Mouse (Mus musculus) forebrain, embryonic 14.5 days (tissue): ENCODE measurements around the gene Casd1. TPM values are rescaled to one million over a fixed set of nuclear protein-coding genes. Genes with fewer than 3 reads are reported as not detected.
"Not testable (repeated sequence)": the region's sequence is repeated elsewhere in the genome, so short reads cannot be mapped to it uniquely, and the experiment has no call there.

ENCODE experiments used
- ATAC-seq: fragments of 200-750 bp; cut with Nextera tagmentation; 2 replicates; pipeline ENCODE4 v1.8.0; 2017; ENCODE audit warnings: mild to moderate bottlenecking, moderate library complexity
- DNase-seq: peaks from one replicate; pipeline ENCODE4 v3.0.0-alpha.2; 2015; ENCODE audit warnings: low spot score
- H3K27ac ChIP-seq: fragments of 300-500 bp; sonication (generic); 2 replicates; pipeline ENCODE4 v1.5.1; 2014; ENCODE audit warnings: low read depth, mild to moderate bottlenecking, control low read depth, low read length, moderate library complexity
- H3K27me3 ChIP-seq: fragments of 300-500 bp; sonication (generic); replicated peaks from 2 replicates; pipeline ENCODE4 v1.6.1; 2014; ENCODE audit warnings: low read length, control low read depth, mixed read lengths; ENCODE audit not compliant: control insufficient read depth, insufficient read depth
- H3K36me3 ChIP-seq: fragments of 300-500 bp; sonication (generic); 2 replicates; pipeline ENCODE4 v1.6.1; 2014; ENCODE audit warnings: low read length, control low read depth; ENCODE audit not compliant: control insufficient read depth, insufficient read depth
- H3K4me1 ChIP-seq: fragments of 300-500 bp; sonication (generic); 2 replicates; pipeline ENCODE4 v1.6.1; 2014; ENCODE audit warnings: antibody characterized with exemption, low read length, control low read depth; ENCODE audit not compliant: control insufficient read depth, insufficient read depth
- H3K4me2 ChIP-seq: fragments of 300-500 bp; sonication (generic); 2 replicates; pipeline ENCODE4 v1.6.1; 2014; ENCODE audit warnings: mild to moderate bottlenecking, control low read depth, low read length
- H3K4me3 ChIP-seq: fragments of 300-500 bp; sonication (generic); 2 replicates; pipeline ENCODE4 v1.5.1; 2014; ENCODE audit warnings: low read depth, low read length, control low read depth
- H3K9ac ChIP-seq: fragments of 300-500 bp; sonication (generic); 2 replicates; pipeline ENCODE4 v1.6.1; 2014; ENCODE audit warnings: mild to moderate bottlenecking, low read length, control low read depth, moderate library complexity
- H3K9me3 ChIP-seq: fragments of 300-500 bp; sonication (generic); replicated peaks from 2 replicates; pipeline ENCODE4 v1.6.1; 2016; ENCODE audit warnings: low read length, control low read depth, mixed read lengths; ENCODE audit not compliant: control insufficient read depth
- WGBS: fragments of 180-500 bp; shearing (Covaris S2); extraction: QIAGEN DNeasy Blood & Tissue Kit; methylation state at CpG from one replicate; pipeline ENCODE4 v1.1.7; 2014; 5-methylcytosine and 5-hydroxymethylcytosine counted together
- polyA plus RNA-seq: library from polyadenylated mRNA; unstranded; fragments of >200 nt; fragmentation: Nextera tagmentation; extraction: Ambion mirVana; gene quantifications from 2 replicates; pipeline ENCODE4 v1.2.1, GENCODE M21; 2014

Gene Casd1
- polyA plus RNA-seq, 1 experiment from 2014 or later, result 41.8 TPM

GRCm38 (mm10) chr6:4634804-4635203 lies 34.2 kb downstream of the Casd1 start:
- Histone ChIP-seq H3K36me3 (0 out of 2 replicates have a peak, but pooled peaks cover 7% of the 10 kb centered on the region), H3K4me1 (no peaks in the 10 kb centered on the region; the same call in 1 of the 2 replicates), H3K27me3 (no peaks in the 10 kb centered on the region), H3K27ac (no peak overlapping the region), H3K9ac (no peak overlapping the region), H3K4me3 (no peak overlapping the region), H3K9me3 (no peaks in the 10 kb centered on the region), H3K4me2 (no peak overlapping the region)
- no peak for ATAC-seq
- 68% methylated on average over 1 of the region's 1 CpGs for WGBS
- no peak for DNase-seq

DNA sequence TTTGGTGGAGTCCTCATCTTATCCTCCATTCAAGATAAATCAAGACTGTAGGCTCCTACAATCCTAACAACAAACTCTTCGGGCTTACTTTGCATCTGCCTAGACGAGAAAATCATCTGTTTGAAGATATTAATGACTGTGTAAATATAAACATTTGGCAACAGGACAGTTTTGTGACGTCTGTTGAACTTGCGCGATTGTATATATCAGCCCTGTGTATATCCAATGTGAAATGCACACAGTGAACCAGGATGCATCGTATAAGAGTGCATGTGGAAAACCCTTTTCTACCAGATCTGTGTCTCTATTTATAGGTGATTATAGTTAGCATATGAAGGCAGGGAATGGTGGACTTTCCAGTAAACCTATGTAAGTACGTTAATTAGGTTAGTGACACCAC lies 41.4 kb downstream of the Casd1 start:
- no peak overlapping the region for H3K4me2 ChIP-seq
- H3K36me3 ChIP-seq, result peaks cover 13% of the 10 kb centered on the region; the same call in 1 of the 2 replicates
- H3K27ac ChIP-seq, result no peak overlapping the region
- H3K9ac ChIP-seq, result no peak overlapping the region
- DNase-seq (no peak), ATAC-seq (no peak)
- H3K4me3 ChIP-seq, result no peak overlapping the region
- no peaks in the 10 kb centered on the region for H3K27me3 ChIP-seq
- H3K4me1 ChIP-seq, result no peaks in the 10 kb centered on the region
- no peaks in the 10 kb centered on the region for H3K9me3 ChIP-seq
- 90% methylated on average over 7 of the region's 7 CpGs for WGBS

DNA sequence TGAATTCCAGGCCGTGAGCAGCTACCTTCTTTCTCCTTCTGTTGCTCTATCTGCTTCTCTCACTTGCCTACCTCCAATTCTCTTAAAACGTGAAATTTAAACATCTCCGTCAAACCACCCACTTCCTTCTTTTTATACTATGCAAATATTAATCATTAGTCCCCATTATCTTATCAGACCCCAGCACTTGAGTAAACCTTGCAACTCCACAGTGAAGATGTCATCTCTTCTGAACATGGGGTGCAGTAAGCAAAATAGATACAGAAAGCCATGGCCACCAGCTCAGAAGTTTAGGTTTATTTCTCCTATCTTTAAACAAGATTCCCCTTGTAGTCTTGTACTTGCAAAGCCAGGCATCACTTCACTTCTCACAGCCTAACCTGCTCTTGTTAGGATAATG lies 46.7 kb downstream of the Casd1 start:
- ATAC-seq, result no peak
- DNase-seq, result no peak
- WGBS, result 93% methylated on average over 3 of the region's 3 CpGs
- no peak overlapping the region for H3K4me3 ChIP-seq
- peaks cover under 1% of the 10 kb centered on the region; the same call in 1 of the 2 replicates for H3K36me3 ChIP-seq
- no peak overlapping the region for H3K27ac ChIP-seq
- H3K27me3 ChIP-seq, result no peaks in the 10 kb centered on the region
- no peak overlapping the region for H3K9ac ChIP-seq
- H3K4me2 ChIP-seq, result no peak overlapping the region
- H3K9me3 ChIP-seq, result no peaks in the 10 kb centered on the region
- no peaks in the 10 kb centered on the region for H3K4me1 ChIP-seq

- DNase-seq (peak; percentile 58), ATAC-seq (peak; percentile 32; the same call in 1 of the 2 replicates)
- no peaks in the 10 kb centered on the region for H3K27me3 ChIP-seq
- 79% methylated on average over 8 of the region's 8 CpGs for WGBS
- no peak overlapping the region for H3K4me2 ChIP-seq
- no peaks in the 10 kb centered on the region for H3K4me1 ChIP-seq
- no peak overlapping the region for H3K27ac ChIP-seq
- H3K4me3 ChIP-seq, result no peak overlapping the region
- no peak overlapping the region for H3K9ac ChIP-seq
- no peaks in the 10 kb centered on the region for H3K9me3 ChIP-seq
- no peaks in the 10 kb centered on the region for H3K36me3 ChIP-seq
These were observed 52.0 kb downstream of the Casd1 start for GRCm38 (mm10) chr6:4652596-4653134.

- H3K27me3 ChIP-seq, H3K4me3 ChIP-seq, H3K9ac ChIP-seq, H3K36me3 ChIP-seq, H3K4me2 ChIP-seq, DNase-seq, H3K27ac ChIP-seq, H3K9me3 ChIP-seq, ATAC-seq, H3K4me1 ChIP-seq: not testable (repeated sequence)
- WGBS, result 96% methylated on average over 12 of the region's 12 CpGs
These were observed 53.1 kb downstream of the Casd1 start for GRCm38 (mm10) chr6:4653741-4654140.

- WGBS, result 79% methylated on average over 5 of the region's 5 CpGs
- no peaks in the 10 kb centered on the region for H3K4me1 ChIP-seq
- no peaks in the 10 kb centered on the region for H3K9me3 ChIP-seq
- ATAC-seq (no peak), DNase-seq (no peak)
- no peaks in the 10 kb centered on the region for H3K27me3 ChIP-seq
- H3K4me3 ChIP-seq, result no peak overlapping the region
- no peaks in the 10 kb centered on the region for H3K36me3 ChIP-seq
- H3K9ac ChIP-seq, result no peak overlapping the region
- H3K4me2 ChIP-seq, result no peak overlapping the region
- no peak overlapping the region for H3K27ac ChIP-seq
These were observed 54.8 kb downstream of the Casd1 start for GRCm38 (mm10) chr6:4655466-4655865.

DNA sequence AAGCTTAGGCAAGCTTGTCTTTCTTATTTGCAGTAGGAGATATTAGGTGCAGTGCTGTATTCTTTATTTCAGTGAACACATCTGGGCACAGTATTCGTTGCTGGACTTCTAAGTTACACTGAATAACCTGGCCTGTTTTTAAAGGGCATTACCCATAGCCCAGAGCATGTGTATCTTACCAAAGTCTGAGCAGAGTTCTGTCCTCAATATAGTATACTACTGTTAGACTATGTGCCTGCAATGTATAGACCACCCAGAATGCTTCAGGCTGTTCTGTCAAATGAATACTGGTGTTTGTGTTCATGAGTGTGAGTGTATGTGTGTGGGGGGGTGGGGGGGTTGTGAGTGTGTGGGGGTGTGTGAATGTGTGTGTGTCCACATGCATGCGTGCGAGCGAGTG lies 55.3 kb downstream of the Casd1 start:
- DNase-seq (no peak), ATAC-seq (no peak)
- Histone ChIP-seq H3K4me2 (no peak overlapping the region), H3K9me3 (no peaks in the 10 kb centered on the region), H3K4me1 (no peaks in the 10 kb centered on the region), H3K9ac (no peak overlapping the region), H3K27ac (no peak overlapping the region), H3K36me3 (no peaks in the 10 kb centered on the region), H3K27me3 (no peaks in the 10 kb centered on the region), H3K4me3 (no peak overlapping the region)
- WGBS, result 92% methylated on average over 4 of the region's 4 CpGs

- whole genome bisulfite sequencing, result 89% methylated on average over 13 of the region's 13 CpGs
- ATAC-seq (no peak), DNase-seq (no peak)
These were observed 58.2 kb downstream of the Casd1 start for GRCm38 (mm10) chr6:4658861-4659260.

GRCm38 (mm10) chr6:4663516-4663915 lies 62.9 kb downstream of the Casd1 start:
- Histone ChIP-seq H3K9ac (no peak overlapping the region), H3K27me3 (no peaks in the 10 kb centered on the region), H3K36me3 (no peaks in the 10 kb centered on the region), H3K9me3 (no peaks in the 10 kb centered on the region), H3K4me1 (no peaks in the 10 kb centered on the region), H3K27ac (no peak overlapping the region), H3K4me3 (no peak overlapping the region), H3K4me2 (no peak overlapping the region)
- ATAC-seq (no peak), DNase-seq (no peak)
- 73% methylated on average over 2 of the region's 2 CpGs for WGBS

More at GRCm38 (mm10) chr6:4658861-4659260, 58.2 kb downstream of the Casd1 start:
- H3K9ac ChIP-seq, result no peak overlapping the region
- no peaks in the 10 kb centered on the region for H3K27me3 ChIP-seq
- no peaks in the 10 kb centered on the region for H3K36me3 ChIP-seq
- H3K4me1 ChIP-seq, result no peaks in the 10 kb centered on the region
- H3K9me3 ChIP-seq, result no peaks in the 10 kb centered on the region
- no peak overlapping the region for H3K27ac ChIP-seq
- no peak overlapping the region for H3K4me2 ChIP-seq
- no peak overlapping the region for H3K4me3 ChIP-seq
